Mouse (Mus musculus) kidney, embryonic 15.5 days (tissue): ENCODE results near the gene Sema5b. TPM values are rescaled to one million over a fixed set of nuclear protein-coding genes. Genes with fewer than 3 reads are reported as not detected.
"Not testable (repeated sequence)": the region's sequence is repeated elsewhere in the genome, so short reads cannot be mapped to it uniquely, and the experiment has no call there.

Source experiments
- ATAC-seq: fragments of 200-750 bp; cut with Nextera tagmentation; replicated peaks from 2 replicates; pipeline ENCODE4 v1.8.0; 2017; ENCODE audit warnings: moderate TSS enrichment; ENCODE audit not compliant: low FRiP score
- H3K27ac ChIP-seq: fragments of 300-500 bp; sonication (generic); 2 replicates; pipeline ENCODE4 v1.5.1; 2015; ENCODE audit warnings: mild to moderate bottlenecking, inconsistent platforms
- H3K27me3 ChIP-seq: fragments of 300-500 bp; sonication (generic); 2 replicates; pipeline ENCODE4 v1.6.1; 2015; ENCODE audit warnings: inconsistent platforms
- H3K36me3 ChIP-seq: fragments of 300-500 bp; sonication (generic); 2 replicates; pipeline ENCODE4 v1.6.1; 2015; ENCODE audit warnings: inconsistent platforms
- H3K4me1 ChIP-seq: fragments of 300-500 bp; sonication (generic); 2 replicates; pipeline ENCODE4 v1.6.1; 2015; ENCODE audit warnings: inconsistent platforms
- H3K4me2 ChIP-seq: fragments of 300-500 bp; sonication (generic); 2 replicates; pipeline ENCODE4 v1.6.1; 2015; ENCODE audit warnings: moderate library complexity, mild to moderate bottlenecking, inconsistent platforms
- H3K4me3 ChIP-seq: fragments of 300-500 bp; sonication (generic); replicated peaks from 2 replicates; pipeline ENCODE4 v1.5.1; 2015; ENCODE audit warnings: mild to moderate bottlenecking, inconsistent platforms
- H3K9ac ChIP-seq: fragments of 300-500 bp; sonication (generic); 2 replicates; pipeline ENCODE4 v1.6.1; 2015; ENCODE audit warnings: mild to moderate bottlenecking, inconsistent platforms
- H3K9me3 ChIP-seq: fragments of 300-500 bp; sonication (generic); replicated peaks from 2 replicates; pipeline ENCODE4 v1.6.1; 2016; ENCODE audit warnings: inconsistent platforms
- WGBS: fragments of 180-500 bp; shearing (Covaris S2); methylation state at CpG from one replicate; pipeline ENCODE4 v1.1.7; 2015; ENCODE audit warnings: mixed read lengths; 5-methylcytosine and 5-hydroxymethylcytosine counted together
- polyA plus RNA-seq: library from polyadenylated mRNA; unstranded; fragments of >200 nt; fragmentation: Nextera tagmentation; extraction: Ambion mirVana; gene quantifications from 2 replicates; pipeline ENCODE4 v1.2.1, GENCODE M21; 2015

Sema5b gene
- polyA plus RNA-seq, 1 experiment from 2014 or later: 6.8 TPM

DNA sequence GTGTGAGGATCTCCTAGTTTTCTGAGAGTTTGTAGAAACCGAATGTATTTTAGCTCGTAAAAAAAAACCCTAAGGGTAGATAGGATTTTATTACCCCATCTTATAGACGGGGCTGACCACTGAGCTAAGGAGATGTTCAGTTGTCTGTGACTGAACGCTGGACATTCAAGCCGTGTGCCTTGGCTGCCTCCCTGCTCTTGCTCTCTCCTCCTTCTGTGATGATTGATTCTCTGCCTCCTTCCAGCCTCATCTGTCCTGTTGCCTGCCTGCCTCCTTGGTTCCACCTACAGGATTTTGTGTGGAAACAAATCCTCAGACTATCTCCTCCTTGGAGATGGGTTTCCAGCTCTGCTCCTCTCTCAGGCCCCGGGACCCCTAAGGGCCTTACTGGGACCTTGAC lies 16.1 kb downstream of the Sema5b start:
- no peak overlapping the region for H3K4me3 ChIP-seq
- H3K4me1 ChIP-seq: peaks cover 24% of the 10 kb centered on the region
- 39% methylated on average over 6 of the region's 6 CpGs for WGBS
- no peaks in the 10 kb centered on the region for H3K36me3 ChIP-seq
- H3K27ac ChIP-seq: peak overlapping the region; percentile 41; the same call in 1 of the 2 replicates
- H3K4me2 ChIP-seq: no peak overlapping the region
- H3K27me3 ChIP-seq: no peaks in the 10 kb centered on the region; the same call in 1 of the 2 replicates
- H3K9ac ChIP-seq: no peak overlapping the region
- peak; percentile 23; the same call in 1 of the 2 replicates for ATAC-seq
- no peaks in the 10 kb centered on the region for H3K9me3 ChIP-seq

DNA sequence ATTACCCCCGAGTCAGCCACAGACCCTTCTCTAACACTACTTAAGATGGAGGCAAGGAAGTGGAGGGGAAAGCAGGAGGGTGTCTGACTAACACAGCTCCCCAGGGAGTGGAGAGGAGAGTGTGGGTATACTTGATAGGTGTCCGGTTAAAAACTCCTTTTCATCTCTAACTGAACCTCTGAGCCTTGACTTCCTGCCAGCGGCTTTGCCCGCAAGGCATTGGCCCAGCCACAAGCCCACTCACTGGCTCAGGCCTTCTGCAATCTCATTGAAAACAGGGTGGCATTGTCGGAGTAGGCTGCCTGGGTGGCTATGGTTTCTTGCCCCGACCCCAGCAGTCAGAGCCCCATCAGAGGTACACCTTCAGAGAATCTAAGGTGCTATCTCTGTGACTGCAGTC lies 20.6 kb downstream of the Sema5b start:
- Histone ChIP-seq H3K4me1 (peaks cover 19% of the 10 kb centered on the region), H3K9ac (no peak overlapping the region), H3K36me3 (no peaks in the 10 kb centered on the region), H3K9me3 (no peaks in the 10 kb centered on the region), H3K4me3 (no peak overlapping the region), H3K4me2 (no peak overlapping the region), H3K27me3 (no peaks in the 10 kb centered on the region; the same call in 1 of the 2 replicates), H3K27ac (no peak overlapping the region)
- no peak for ATAC-seq
- WGBS: 69% methylated on average over 6 of the region's 6 CpGs

GRCm38 (mm10) chr16:35564246-35564905 lies 23.4 kb downstream of the Sema5b start:
- Histone ChIP-seq H3K9ac (no peak overlapping the region), H3K27me3 (peaks cover 7% of the 10 kb centered on the region; the same call in 1 of the 2 replicates), H3K36me3 (no peaks in the 10 kb centered on the region), H3K4me2 (0 out of 2 replicates have a peak overlapping the region, but pooled peaks have one; percentile 10), H3K4me1 (peaks cover 27% of the 10 kb centered on the region), H3K9me3 (no peaks in the 10 kb centered on the region), H3K4me3 (no peak overlapping the region), H3K27ac (no peak overlapping the region)
- 71% methylated on average over 22 of the region's 22 CpGs for WGBS
- peak; percentile 29; the same call in 1 of the 2 replicates for ATAC-seq

GRCm38 (mm10) chr16:35565601-35566000 lies 24.7 kb downstream of the Sema5b start:
- H3K4me2 ChIP-seq, H3K36me3 ChIP-seq, H3K4me3 ChIP-seq, H3K27me3 ChIP-seq, H3K27ac ChIP-seq, H3K9ac ChIP-seq, ATAC-seq, H3K9me3 ChIP-seq: not testable (repeated sequence)
- peaks cover 32% of the 10 kb centered on the region for H3K4me1 ChIP-seq
- WGBS: 92% methylated on average over 5 of the region's 5 CpGs

GRCm38 (mm10) chr16:35568225-35568880 lies 27.4 kb downstream of the Sema5b start:
- Histone ChIP-seq H3K36me3 (no peaks in the 10 kb centered on the region), H3K9ac (no peak overlapping the region), H3K4me1 (peaks cover 36% of the 10 kb centered on the region), H3K27me3 (peaks cover 7% of the 10 kb centered on the region; the same call in 1 of the 2 replicates), H3K27ac (no peak overlapping the region), H3K9me3 (no peaks in the 10 kb centered on the region), H3K4me3 (no peak overlapping the region), H3K4me2 (no peak overlapping the region)
- 73% methylated on average over 15 of the region's 15 CpGs for whole genome bisulfite sequencing
- ATAC-seq: no peak

DNA sequence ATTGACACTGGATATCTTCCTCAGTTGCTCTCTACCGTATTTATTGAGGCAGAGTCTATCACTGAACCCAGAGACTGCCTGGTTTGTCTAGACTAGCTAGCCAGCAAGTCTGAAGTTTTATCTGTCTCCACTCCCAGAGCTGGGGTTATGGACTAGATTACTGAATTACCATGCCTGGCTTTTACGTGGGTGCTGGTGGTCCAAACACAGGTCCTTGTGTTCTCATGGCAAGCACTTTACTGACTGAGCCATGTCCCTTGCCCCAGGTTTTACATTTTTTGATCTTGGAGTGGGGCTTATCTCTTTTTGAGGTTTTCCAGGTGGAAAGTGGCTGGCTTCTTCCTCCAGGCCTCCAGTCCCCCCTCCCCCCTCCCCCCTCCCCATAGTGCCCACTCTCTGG lies 28.4 kb downstream of the Sema5b start:
- Histone ChIP-seq H3K4me3 (no peak overlapping the region), H3K36me3 (no peaks in the 10 kb centered on the region), H3K9ac (no peak overlapping the region), H3K4me2 (0 out of 2 replicates have a peak overlapping the region, but pooled peaks have one; percentile 3), H3K27me3 (peaks cover 7% of the 10 kb centered on the region; the same call in 1 of the 2 replicates), H3K9me3 (no peaks in the 10 kb centered on the region), H3K4me1 (peaks cover 33% of the 10 kb centered on the region), H3K27ac (0 out of 2 replicates have a peak overlapping the region, but pooled peaks have one; percentile 13)
- WGBS: 68% methylated on average over 2 of the region's 2 CpGs
- peak; percentile 22; the same call in 1 of the 2 replicates for ATAC-seq

DNA sequence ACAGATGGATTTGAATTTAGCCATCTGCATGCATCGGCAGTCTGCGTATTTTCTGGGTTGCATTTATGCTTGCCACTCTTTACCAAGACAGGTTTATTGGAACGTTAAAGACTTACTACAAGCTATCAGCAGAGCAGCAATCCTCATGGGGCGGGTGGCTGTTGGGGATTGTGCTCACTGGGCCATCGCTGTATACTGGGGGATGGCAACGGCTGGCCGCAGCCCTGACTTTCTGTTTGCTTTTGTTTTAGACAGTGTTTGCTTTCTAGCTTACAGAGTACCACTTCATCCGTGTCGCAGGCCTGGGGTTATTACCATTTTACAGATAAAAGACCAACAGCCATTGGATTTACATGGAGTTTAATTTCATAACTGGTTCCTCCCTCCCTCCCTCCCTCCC lies 28.8 kb downstream of the Sema5b start:
- H3K4me3 ChIP-seq: no peak overlapping the region
- WGBS: 18% methylated on average over 9 of the region's 9 CpGs
- H3K9ac ChIP-seq: no peak overlapping the region
- no peaks in the 10 kb centered on the region for H3K9me3 ChIP-seq
- no peaks in the 10 kb centered on the region for H3K36me3 ChIP-seq
- peaks cover 7% of the 10 kb centered on the region; the same call in 1 of the 2 replicates for H3K27me3 ChIP-seq
- peak; percentile 85 for ATAC-seq
- 0 out of 2 replicates have a peak overlapping the region, but pooled peaks have one; percentile 3 for H3K4me2 ChIP-seq
- peaks cover 29% of the 10 kb centered on the region for H3K4me1 ChIP-seq
- 0 out of 2 replicates have a peak overlapping the region, but pooled peaks have one; percentile 13 for H3K27ac ChIP-seq

DNA sequence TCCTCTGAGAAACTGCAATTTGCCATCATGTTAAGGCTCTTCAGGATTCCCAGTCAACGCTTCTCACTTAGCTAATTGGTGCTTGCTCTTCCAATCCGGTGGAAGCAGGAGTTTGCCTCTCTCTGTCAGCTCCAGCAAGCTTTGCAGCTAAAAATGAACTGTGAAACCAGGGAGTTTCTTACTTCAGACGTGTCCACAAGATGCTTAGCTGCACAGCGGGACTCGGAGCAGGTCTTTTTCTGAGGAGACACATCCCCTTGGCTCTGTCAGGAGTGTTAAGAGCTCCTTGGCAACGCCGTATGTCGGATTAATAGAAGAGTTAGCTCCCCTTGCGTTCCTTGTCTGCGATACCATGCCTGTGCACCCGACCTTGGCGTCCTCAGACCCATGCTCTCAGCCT lies 29.7 kb downstream of the Sema5b start:
- no peaks in the 10 kb centered on the region for H3K36me3 ChIP-seq
- no peak overlapping the region for H3K4me3 ChIP-seq
- WGBS: 56% methylated on average over 12 of the region's 12 CpGs
- ATAC-seq: no peak
- peaks cover 7% of the 10 kb centered on the region; the same call in 1 of the 2 replicates for H3K27me3 ChIP-seq
- no peak overlapping the region for H3K4me2 ChIP-seq
- H3K9ac ChIP-seq: no peak overlapping the region
- peaks cover 34% of the 10 kb centered on the region for H3K4me1 ChIP-seq
- H3K9me3 ChIP-seq: no peaks in the 10 kb centered on the region
- no peak overlapping the region for H3K27ac ChIP-seq

DNA sequence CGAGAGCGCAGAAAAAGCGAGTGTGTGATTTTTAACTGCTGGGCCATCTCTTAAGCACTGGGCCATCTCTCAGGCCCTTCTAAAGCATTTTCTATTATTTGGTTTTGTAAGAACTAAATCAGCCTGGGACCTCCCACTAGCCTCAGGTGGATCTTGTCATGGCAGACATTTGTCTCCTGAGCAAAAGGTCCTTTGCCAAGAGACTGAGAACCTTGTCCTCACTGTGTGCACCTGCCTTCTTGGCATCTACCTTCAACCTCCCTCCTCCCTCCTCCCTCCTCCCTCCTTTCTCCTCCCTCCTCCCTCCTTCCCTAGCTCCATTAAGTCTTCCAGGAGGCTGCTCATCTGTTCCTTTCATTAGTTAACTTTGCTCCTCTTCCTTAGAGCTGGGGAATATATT lies 32.6 kb downstream of the Sema5b start:
- H3K4me3 ChIP-seq: no peak overlapping the region
- no peak overlapping the region for H3K27ac ChIP-seq
- no peak overlapping the region for H3K9ac ChIP-seq
- no peaks in the 10 kb centered on the region for H3K36me3 ChIP-seq
- no peak for ATAC-seq
- no peak overlapping the region for H3K4me2 ChIP-seq
- peaks cover 6% of the 10 kb centered on the region; the same call in 1 of the 2 replicates for H3K27me3 ChIP-seq
- H3K4me1 ChIP-seq: peaks cover 25% of the 10 kb centered on the region
- no peaks in the 10 kb centered on the region for H3K9me3 ChIP-seq
- WGBS: 90% methylated on average over 3 of the region's 3 CpGs

- 64% methylated on average over 11 of the region's 11 CpGs for WGBS
Observed at GRCm38 (mm10) chr16:35577181-35577941, 36.4 kb downstream of the Sema5b start.

DNA sequence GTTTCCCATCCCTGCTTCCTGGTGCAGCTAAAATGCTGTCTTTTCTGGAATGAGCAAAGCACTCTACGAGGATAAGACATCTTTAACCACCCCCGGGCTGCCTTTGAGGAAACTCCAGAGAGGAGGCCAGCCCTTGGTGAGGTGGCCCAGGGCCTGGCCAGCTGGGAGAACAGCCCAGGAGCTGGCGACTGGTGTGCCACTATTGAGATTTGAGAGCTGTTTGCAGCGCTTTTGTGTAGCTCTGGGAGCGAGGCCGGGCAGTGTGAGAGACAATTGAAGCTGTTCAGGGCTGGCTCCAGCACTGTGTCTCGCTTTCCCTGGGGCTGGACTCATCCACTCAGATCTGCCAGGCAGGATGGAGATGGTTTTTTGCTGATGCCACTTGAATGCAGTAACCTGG lies 40.4 kb downstream of the Sema5b start:
- no peak for ATAC-seq
- H3K27ac ChIP-seq: no peak overlapping the region
- H3K9me3 ChIP-seq: no peaks in the 10 kb centered on the region
- no peak overlapping the region for H3K4me3 ChIP-seq
- no peaks in the 10 kb centered on the region for H3K36me3 ChIP-seq
- no peak overlapping the region for H3K9ac ChIP-seq
- peaks cover 18% of the 10 kb centered on the region for H3K4me1 ChIP-seq
- no peak overlapping the region for H3K4me2 ChIP-seq
- no peaks in the 10 kb centered on the region for H3K27me3 ChIP-seq
- WGBS: 75% methylated on average over 7 of the region's 7 CpGs

More at GRCm38 (mm10) chr16:35577181-35577941, 36.4 kb downstream of the Sema5b start:
- Histone ChIP-seq H3K27ac (no peak overlapping the region), H3K9ac (no peak overlapping the region), H3K4me1 (0 out of 2 replicates have a peak, but pooled peaks cover 9% of the 10 kb centered on the region), H3K27me3 (no peaks in the 10 kb centered on the region), H3K9me3 (no peaks in the 10 kb centered on the region), H3K36me3 (no peaks in the 10 kb centered on the region), H3K4me3 (no peak overlapping the region), H3K4me2 (no peak overlapping the region)
- ATAC-seq: no peak
